13 mouse cellular contexts compared by ENCODE assay signal in the genomic region with DNA sequence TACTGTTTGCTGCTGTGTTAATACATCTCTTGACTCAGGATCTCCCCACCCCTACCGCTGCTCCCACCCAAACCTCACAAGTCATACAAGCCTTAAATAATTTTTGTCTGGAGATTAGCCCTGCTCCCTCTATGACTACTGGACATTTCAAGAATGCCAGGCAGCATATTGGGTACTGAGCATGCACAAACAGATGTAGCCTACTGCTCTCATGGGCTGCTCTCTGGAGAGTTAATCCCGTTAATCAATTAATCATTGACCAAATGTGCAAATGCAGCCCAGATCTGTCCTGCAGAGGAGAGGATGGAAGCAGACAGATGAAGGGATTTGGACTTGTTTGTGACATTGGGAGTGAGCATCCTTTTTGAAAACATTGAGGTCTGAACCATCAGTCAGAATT. TPM values are rescaled to one million over a fixed set of nuclear protein-coding genes. Genes with fewer than 3 reads are reported as not detected.
DNase-seq lines count a peak whose midpoint lies in the region; ATAC-seq lines count a peak whose summit lies in the region.
"Had no signal": no experiment of that assay in that cellular context is flagged by ENCODE, and none has a peak within 500 bp of the region (broad histone marks: within the 10 kb centered on the region; RNA-seq: fewer than 3 reads in every experiment).

TSS of gene Rgs6 (plus strand) at position 276 of the 400 bp plus-strand sequence.

- intact Hi-C loops in heart, postnatal 36 days (cut with DNase I), result no loop called here
- intact Hi-C loops in left cerebral cortex, postnatal 14 days (cut with DNase I), result no loop called here

- no peak within 1 kb of the TSS for H3K27ac ChIP-seq in kidney, embryonic 14.5 days (ENCODE audit: low read depth, low read length)
- no peak within 1 kb of the TSS for H3K27ac ChIP-seq in heart, embryonic 14.5 days (replicated peaks in 1 of 2; ENCODE audit: control insufficient read depth in 1 of 2, insufficient read depth in 1 of 2, low read depth in 2 of 2, low read length in 2 of 2)
- H3K27ac ChIP-seq in limb, embryonic 10.5 days, result no peak within 1 kb of the TSS
- H3K27ac ChIP-seq: embryonic facial prominence, embryonic 15.5 days; midbrain, embryonic 12.5 days had no signal

- H3K27me3 ChIP-seq in kidney, embryonic 14.5 days (ENCODE audit: control insufficient read depth, insufficient read depth, low read length), result no peaks in the 10 kb centered on the region
- no peaks in the 10 kb centered on the region for H3K27me3 ChIP-seq in heart, embryonic 14.5 days (ENCODE audit: control insufficient read depth, insufficient read depth, low read length)
- H3K27me3 ChIP-seq in limb, embryonic 10.5 days (ENCODE audit: low read depth, poor library complexity, severe bottlenecking), result no peaks in the 10 kb centered on the region
- H3K27me3 ChIP-seq: embryonic facial prominence, embryonic 15.5 days; midbrain, embryonic 12.5 days had no signal

- no peak for ATAC-seq in kidney, embryonic 14.5 days (ENCODE audit: low FRiP score, low TSS enrichment)
- no peak for ATAC-seq in heart, embryonic 14.5 days (ENCODE audit: insufficient number of reproducible peaks, insufficient read depth, low FRiP score, low read depth)
- no peak for ATAC-seq in activated CD4-positive, CD25-positive, alpha-beta regulatory T cell, adult 4 months
- ATAC-seq: liver, postnatal 0 days had no signal

- 84% methylated on average over 2 of the region's 2 CpGs for WGBS in kidney, embryonic 14.5 days
- 92% methylated on average over 2 of the region's 2 CpGs for WGBS in heart, embryonic 14.5 days
- WGBS in limb, embryonic 10.5 days, result 89% methylated on average over 2 of the region's 2 CpGs

- H3K4me3 ChIP-seq in kidney, embryonic 14.5 days (ENCODE audit: low read length), result no peak within 1 kb of the TSS
- no peak within 1 kb of the TSS for H3K4me3 ChIP-seq in heart, embryonic 14.5 days (ENCODE audit: control insufficient read depth in 1 of 2, insufficient read depth in 1 of 2, low read depth in 1 of 2, low read length in 2 of 2)
- no peak within 1 kb of the TSS for H3K4me3 ChIP-seq in limb, embryonic 10.5 days
- H3K4me3 ChIP-seq: embryonic facial prominence, embryonic 15.5 days; midbrain, embryonic 12.5 days had no signal

- H3K9me3 ChIP-seq in kidney, embryonic 14.5 days (ENCODE audit: control insufficient read depth, low read length), result no peaks in the 10 kb centered on the region
- H3K9me3 ChIP-seq in heart, embryonic 14.5 days (ENCODE audit: control insufficient read depth, low read length), result no peaks in the 10 kb centered on the region
- no peaks in the 10 kb centered on the region for H3K9me3 ChIP-seq in limb, embryonic 10.5 days (replicated peaks)
- H3K9me3 ChIP-seq: embryonic facial prominence, embryonic 15.5 days; midbrain, embryonic 12.5 days had no signal

- no peak within 1 kb of the TSS for H3K9ac ChIP-seq in kidney, embryonic 14.5 days (ENCODE audit: low read depth, low read length)
- H3K9ac ChIP-seq in heart, embryonic 14.5 days (ENCODE audit: low read length), result peak within 1 kb of the TSS; percentile 50
- H3K9ac ChIP-seq: embryonic facial prominence, embryonic 15.5 days; liver, postnatal 0 days; midbrain, embryonic 12.5 days had no signal

- no peaks in the 10 kb centered on the region for H3K36me3 ChIP-seq in kidney, embryonic 14.5 days (ENCODE audit: control insufficient read depth, insufficient read depth, low read length)
- no peaks in the 10 kb centered on the region for H3K36me3 ChIP-seq in heart, embryonic 14.5 days (ENCODE audit: control insufficient read depth, insufficient read depth, low read length)
- H3K36me3 ChIP-seq in limb, embryonic 10.5 days, result no peaks in the 10 kb centered on the region
- H3K36me3 ChIP-seq: embryonic facial prominence, embryonic 15.5 days; midbrain, embryonic 12.5 days had no signal

- DNase-seq in kidney, adult 11 months, result peak; percentile 24
- no peak for DNase-seq in heart, postnatal 36 days
- no peak for DNase-seq in left cerebral cortex, postnatal 14 days (ENCODE audit: low spot score in 2 of 2)
- no peak for DNase-seq in gastrocnemius, adult 8-10 months (ENCODE audit: low spot score in 2 of 2)
- no peak for DNase-seq in limb, embryonic 10.5 days (ENCODE audit: low spot score)
- DNase-seq: gastrocnemius, postnatal 10 days; liver, postnatal 0 days; thymus, postnatal 4 days had no signal

- H3K4me1 ChIP-seq in kidney, embryonic 14.5 days (ENCODE audit: control insufficient read depth, insufficient read depth, low read length), result peaks cover 14% of the 10 kb centered on the region
- H3K4me1 ChIP-seq in heart, embryonic 14.5 days (ENCODE audit: control insufficient read depth in 2 of 2, insufficient read depth in 2 of 2, low read length in 2 of 2), result peaks cover 8 to 9% of the 10 kb centered on the region in 2 experiments
- H3K4me1 ChIP-seq in limb, embryonic 10.5 days, result peaks cover 17% of the 10 kb centered on the region; the same call in 1 of the 2 replicates
- H3K4me1 ChIP-seq: embryonic facial prominence, embryonic 15.5 days had no signal

- H3K4me2 ChIP-seq in kidney, embryonic 14.5 days (replicated peaks; ENCODE audit: low read depth, low read length), result no peak within 1 kb of the TSS
- H3K4me2 ChIP-seq in heart, embryonic 14.5 days (ENCODE audit: low read length), result peak within 1 kb of the TSS; percentile 59
- H3K4me2 ChIP-seq: embryonic facial prominence, embryonic 15.5 days; midbrain, embryonic 12.5 days had no signal

RNA-seq across cellular contexts. Expression of gene Rgs6, which starts in this region (rescaled TPM):
- polyA plus RNA-seq in kidney, embryonic 14.5 days (2014; fragmentation: Nextera tagmentation; extraction: Ambion mirVana), result 0.69 and 0.92 TPM in 2 replicates
- polyA plus RNA-seq in heart, embryonic 14.5 days (2014; fragmentation: Nextera tagmentation; extraction: Ambion mirVana), result 15.5 and 17.8 TPM in 2 replicates
- 10 to 100 TPM; 10.7 to 11.7 TPM for total RNA-seq in heart, postnatal 36 days (2021)
- total RNA-seq in left cerebral cortex, postnatal 14 days (2021), result 100 to 1,000 TPM in 1 of 2 experiments, 10 to 100 TPM in 1; 83.3 to 119 TPM
- 1 to 10 TPM in 1 of 4 experiments, under 1 TPM in 3; 0.22 to 1.1 (median 0.43) TPM for total RNA-seq in gastrocnemius, adult 8-10 months (2022)
- polyA plus RNA-seq in activated CD4-positive, CD25-positive, alpha-beta regulatory T cell, adult 4 months (2017; shearing (Covaris generic)), result under 1 TPM in 1 of 2 experiments, not detected in 1; 0.49 TPM
- polyA plus RNA-seq in limb, embryonic 10.5 days (2016; fragmentation: Nextera tagmentation; extraction: Ambion mirVana), result 0.09 TPM in 1 of 2 replicates, not detected in the other

Comparison
In these comparisons a context has a peak if more than half of its experiments do, and no peak if none do; other contexts are left out.
1. RNA of gene Rgs6 (total RNA-seq): 83.3 to 119 TPM in left cerebral cortex, postnatal 14 days; 10.7 to 11.7 TPM in heart, postnatal 36 days and 0.22 to 1.1 TPM in gastrocnemius, adult 8-10 months; every median in the first group is over 4 times any median in the second.